Mouse (Mus musculus) heart, postnatal 0 days (tissue): ENCODE measurements at regions not wholly inside any gene's neighbourhood (a gene's known extent, or its start where the extent isn't known, plus 50 kb on each side); places are given as distances from the start of the nearest gene placed in this dataset.

ENCODE experiments used
- CTCF ChIP-seq: IDR thresholded peaks from 2 replicates; pipeline ENCODE4 v1.5.1; 2016; ENCODE audit warnings: antibody characterized with exemption, control low read depth, low read depth
- EP300 ChIP-seq: IDR thresholded peaks from 2 replicates; pipeline ENCODE4 v1.6.1; 2016; ENCODE audit warnings: antibody characterized with exemption, low read depth

DNA sequence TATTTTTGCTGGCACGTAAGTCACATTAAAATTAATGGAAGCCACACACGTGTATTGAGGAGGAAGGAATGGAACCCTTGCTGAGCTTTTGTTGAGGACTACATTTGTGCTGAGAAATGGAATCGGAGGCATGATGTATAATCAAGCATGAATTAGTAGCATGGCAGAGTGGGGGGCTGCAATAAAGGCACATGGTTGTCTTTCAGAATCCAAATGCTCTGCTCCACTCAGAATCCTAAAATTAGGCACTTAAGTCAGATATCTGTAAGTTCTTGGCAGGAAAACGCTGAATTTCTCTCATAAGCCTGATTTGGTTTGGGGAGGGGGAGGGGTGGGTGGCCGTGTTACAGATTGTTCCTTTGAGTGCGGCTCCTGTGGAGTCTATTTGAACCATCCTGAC lies 164.7 kb upstream of the Spats2l start:
- TF ChIP-seq CTCF (no peak), EP300 (no peak)
